Mouse (Mus musculus) left cerebral cortex, adult 2 months (tissue): Measurements from ENCODE around the gene Ntm. TPM values are rescaled to one million over a fixed set of nuclear protein-coding genes. Genes with fewer than 3 reads are reported as not detected.

Experiments
- DNase-seq, 2 experiments: peaks; one replicate each; pipeline ENCODE4 v3.0.0; 2021 to 2022; ENCODE audit warnings: low spot score in 2 of 2, mixed read lengths in 1 of 2; ENCODE audit errors: extremely low spot score in 1 of 2
- H3K27ac ChIP-seq: fragments of 200-600 bp; 2 replicates; pipeline ENCODE4 v1.8.1; 2022
- H3K4me3 ChIP-seq: fragments of 200-600 bp; 2 replicates; pipeline ENCODE4 v1.8.1; 2022
- CTCF ChIP-seq: fragments of 200-600 bp; IDR thresholded peaks from 2 replicates; pipeline ENCODE4 v1.8.1; 2022; ENCODE audit warnings: antibody characterized with exemption, mild to moderate bottlenecking, moderate library complexity
- intact Hi-C: fragments of 180-260 bp; cut with DNase I; formaldehyde crosslinking; loops from one replicate; pipeline ENCODE4 v1.15.1; 2025
- total RNA-seq, 2 experiments: library from RNA; stranded (reverse); gene quantifications; 2 replicates each; pipeline ENCODE4 v1.2.3; 2021

Ntm gene
- total RNA-seq, 2 experiments from 2014 or later, result 288 to 294 TPM

DNA sequence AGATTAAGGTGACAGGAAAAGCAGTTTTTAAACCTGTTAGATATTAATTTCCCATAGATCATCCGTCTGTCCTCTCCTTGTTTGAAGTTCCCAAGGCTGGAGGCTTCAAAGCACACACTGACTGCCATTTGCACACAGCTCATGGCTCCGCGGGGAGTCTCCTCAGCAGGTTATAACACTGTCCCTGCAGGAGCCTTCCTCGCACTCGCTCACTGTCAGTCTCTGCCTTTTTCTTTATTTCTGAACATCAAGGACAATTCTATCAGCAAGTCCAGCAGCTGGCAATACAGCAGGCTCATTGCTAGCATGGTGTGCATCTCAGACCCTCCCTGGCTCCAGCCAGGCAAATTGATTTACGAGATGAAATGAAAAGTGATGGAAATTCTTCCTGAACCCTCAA lies 485.7 kb downstream of the Ntm start:
- intact Hi-C loops, result no loop called here

DNA sequence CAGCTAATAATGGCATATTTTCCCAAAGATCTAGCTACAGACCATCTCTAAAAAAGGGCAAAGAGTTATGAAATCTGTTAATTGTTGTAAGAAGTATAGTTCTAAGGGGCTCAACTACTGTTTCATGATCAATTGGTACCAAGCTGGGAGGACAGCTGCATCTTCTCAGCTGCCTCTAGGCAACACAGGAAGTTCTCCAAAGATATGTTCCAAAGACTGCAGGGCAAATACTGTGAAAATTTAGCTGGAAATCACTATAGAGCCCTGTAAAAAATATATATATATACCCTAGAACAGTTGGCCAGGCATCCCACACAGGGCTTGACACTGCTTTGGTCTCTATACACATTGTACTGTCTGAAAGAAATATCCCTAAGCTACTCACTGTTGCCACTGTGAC lies 489.5 kb downstream of the Ntm start:
- no peak for TF ChIP-seq CTCF
- DNase-seq, result no peak
- intact Hi-C loops, result loop anchor here (2.0 to 5.0 kb wide), 3 partner anchors 57 to 169 kb away; no protein-coding TSS in a partner anchor
- H3K27ac ChIP-seq, result no peak overlapping the region; the same call in 1 of the 2 replicates
- no peak overlapping the region for H3K4me3 ChIP-seq

More for the DNA sequence above, 485.7 kb downstream of the Ntm start:
- DNase-seq, result no peak
- TF ChIP-seq CTCF, result no peak
- Histone ChIP-seq H3K4me3 (no peak overlapping the region), H3K27ac (no peak overlapping the region)

DNA sequence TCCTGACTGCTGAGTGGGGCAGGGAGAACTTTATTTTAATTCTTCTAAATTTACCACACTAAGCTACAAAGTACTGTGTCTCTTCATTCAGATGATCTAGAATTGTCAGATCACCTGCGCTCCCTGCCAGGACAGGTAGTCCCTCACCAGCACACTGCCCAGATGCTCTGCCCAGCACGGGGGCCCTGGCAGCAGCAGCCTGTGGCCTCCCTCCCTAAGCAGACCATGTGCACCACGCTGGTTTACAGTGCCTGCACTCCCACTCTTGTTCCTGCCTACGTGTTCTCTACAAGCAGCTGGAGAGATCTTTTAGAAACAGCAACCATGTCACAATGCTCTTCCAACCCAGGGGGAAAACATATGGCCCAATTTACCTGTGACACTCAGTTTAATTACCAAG lies 490.7 kb downstream of the Ntm start:
- TF ChIP-seq CTCF, result no peak
- Histone ChIP-seq H3K27ac (peak overlapping the region; percentile 79), H3K4me3 (no peak overlapping the region)
- peak; percentile 40 to 60 for DNase-seq
- intact Hi-C loops, result loop anchor here (1.0 to 5.0 kb wide), 4 partner anchors 59 to 170 kb away; no protein-coding TSS in a partner anchor

GRCm38 (mm10) chr9:29464756-29465155 lies 498.2 kb downstream of the Ntm start:
- DNase-seq, result no peak
- Histone ChIP-seq H3K27ac (no peak overlapping the region), H3K4me3 (no peak overlapping the region)
- intact Hi-C loops, result no loop called here
- TF ChIP-seq CTCF, result no peak

DNA sequence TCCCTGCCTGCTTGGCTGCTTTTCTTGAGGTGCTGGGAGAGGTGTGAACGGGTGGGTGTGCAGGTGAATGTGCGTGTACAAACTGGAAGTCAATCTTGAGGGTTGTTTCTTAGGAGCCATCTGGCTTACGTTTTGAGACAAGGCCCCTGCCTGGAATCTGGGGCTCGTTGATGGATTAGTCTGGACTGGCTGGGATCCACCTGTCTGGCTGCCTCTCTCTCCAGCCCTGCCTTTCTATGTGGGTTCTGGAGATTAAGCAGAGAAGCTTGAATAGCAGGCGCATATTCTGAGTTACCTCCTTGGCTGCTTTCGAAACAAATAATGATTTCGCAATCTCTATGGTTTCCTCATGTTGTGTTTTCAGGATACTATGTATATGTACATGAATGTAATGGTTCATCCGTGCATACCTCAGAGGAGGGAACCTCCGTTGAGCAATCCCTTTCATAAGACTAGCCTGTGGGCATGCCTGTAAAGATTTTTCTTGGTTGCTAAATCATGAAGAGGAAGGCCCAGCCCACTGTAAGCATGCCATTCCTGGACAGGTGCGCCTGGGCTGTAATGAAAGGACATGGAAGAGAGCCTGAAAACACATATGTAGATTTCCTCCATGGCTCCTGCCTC lies 499.9 kb downstream of the Ntm start:
- Histone ChIP-seq H3K4me3 (no peak overlapping the region), H3K27ac (no peak overlapping the region)
- no peak for DNase-seq
- no peak for TF ChIP-seq CTCF
- intact Hi-C loops, result no loop called here

DNA sequence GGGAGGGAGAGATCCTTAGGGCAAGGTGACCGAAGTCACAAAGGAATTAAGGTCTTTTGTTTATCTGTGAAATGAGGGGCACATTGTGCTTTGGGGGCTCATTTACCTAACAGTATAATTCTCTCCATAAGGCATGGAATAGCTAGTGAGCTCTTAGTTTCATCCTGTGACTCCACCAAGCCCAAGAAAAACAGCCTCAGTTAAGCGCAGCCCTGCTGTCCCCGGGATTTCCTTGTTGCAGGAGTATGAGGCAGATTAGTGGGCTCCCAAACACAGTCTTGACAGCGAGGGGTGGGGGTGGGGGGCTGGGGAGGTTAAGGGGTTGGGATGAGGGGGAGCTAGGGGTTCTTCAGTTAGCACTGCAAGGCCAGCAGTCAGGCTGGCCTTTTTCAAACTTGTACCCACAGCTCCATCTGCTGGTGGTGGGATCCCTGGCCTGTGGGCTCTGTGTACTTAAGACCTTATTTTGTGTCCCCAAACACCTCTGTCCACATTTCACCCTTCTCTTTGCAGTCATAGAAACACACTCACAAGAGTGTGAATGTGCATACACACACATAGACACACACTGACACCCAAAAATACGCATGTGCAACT lies 504.9 kb downstream of the Ntm start:
- peak; percentile 85 for TF ChIP-seq CTCF
- intact Hi-C loops, result loop anchor here (1.0 to 5.0 kb wide), 5 partner anchors 47 to 1196 kb away; no protein-coding TSS in a partner anchor

DNA sequence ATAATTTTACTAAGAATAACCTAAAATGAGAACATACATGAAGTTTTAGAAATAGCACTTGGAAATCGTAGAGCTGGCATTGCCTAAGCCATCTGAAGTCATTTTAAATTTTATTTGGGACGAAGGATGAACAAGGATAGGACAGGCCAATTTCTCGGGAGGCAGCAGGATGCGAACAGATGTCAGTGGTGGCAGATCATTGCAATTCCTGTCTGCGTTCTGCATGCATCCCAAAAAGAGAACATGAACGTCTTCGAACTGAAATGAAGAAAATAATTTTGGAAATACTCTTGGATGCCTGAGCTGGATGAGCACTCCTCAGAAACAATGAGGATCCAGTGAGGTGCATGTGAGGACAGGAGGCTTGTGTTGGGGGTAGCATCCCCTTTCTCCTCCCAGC lies 506.9 kb downstream of the Ntm start:
- no peak for DNase-seq
- no peak for TF ChIP-seq CTCF
- Histone ChIP-seq H3K27ac (no peak overlapping the region), H3K4me3 (no peak overlapping the region)
- intact Hi-C loops, result loop anchor here (5.0 kb wide), 4 partner anchors 76 to 1194 kb away; no protein-coding TSS in a partner anchor

More for the DNA sequence above, 504.9 kb downstream of the Ntm start:
- DNase-seq, result peak; percentile 68 to 74
- Histone ChIP-seq H3K4me3 (no peak overlapping the region), H3K27ac (no peak overlapping the region)

DNA sequence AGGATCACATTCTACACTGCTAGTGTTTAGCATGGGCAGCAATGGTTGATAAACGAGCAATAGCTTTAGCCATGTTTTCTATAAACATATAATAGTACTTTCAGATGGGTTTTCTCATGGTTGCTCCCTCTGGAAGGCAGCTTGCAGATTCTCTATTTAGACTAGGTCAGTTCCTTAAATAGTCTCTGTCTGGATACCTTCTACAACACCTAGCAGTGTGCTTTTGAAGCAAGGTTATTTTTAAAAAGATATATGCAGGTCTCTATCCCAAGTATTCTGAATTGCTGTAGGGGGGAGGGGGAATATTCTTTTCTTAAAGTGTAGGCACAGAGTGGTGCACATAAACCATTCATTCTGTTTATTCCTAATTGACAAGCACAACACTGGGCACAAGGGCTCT lies 511.7 kb downstream of the Ntm start:
- TF ChIP-seq CTCF, result no peak
- no peak for DNase-seq
- Histone ChIP-seq H3K4me3 (no peak overlapping the region), H3K27ac (no peak overlapping the region)
- intact Hi-C loops, result no loop called here

DNA sequence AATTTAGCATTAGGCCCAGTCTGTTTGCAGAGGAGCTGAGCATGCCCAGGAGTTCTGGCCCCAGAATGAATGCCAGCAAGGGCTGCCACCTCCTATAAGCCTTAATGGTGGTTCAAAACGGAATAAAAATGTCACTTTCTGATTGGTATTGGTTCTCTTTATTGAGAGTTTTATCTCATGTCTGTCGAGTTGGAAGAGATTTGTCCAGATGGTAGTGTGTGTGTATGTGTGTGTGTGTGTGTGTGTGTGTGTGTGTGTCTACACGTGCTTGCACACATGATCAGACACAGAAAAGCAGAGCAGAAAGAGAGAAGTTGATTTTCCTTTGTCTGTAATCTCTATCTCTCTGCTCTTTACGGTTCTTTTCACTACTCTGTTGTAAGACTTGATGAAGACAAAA lies 518.9 kb downstream of the Ntm start:
- no peak overlapping the region for H3K27ac ChIP-seq
- intact Hi-C loops, result no loop called here
- H3K4me3 ChIP-seq, result no peak overlapping the region
- TF ChIP-seq CTCF, result no peak
- no peak for DNase-seq

GRCm38 (mm10) chr9:29439401-29439800 lies 523.5 kb downstream of the Ntm start:
- no peak for TF ChIP-seq CTCF
- intact Hi-C loops, result no loop called here
- DNase-seq, result no peak
- H3K4me3 ChIP-seq, result no peak overlapping the region
- H3K27ac ChIP-seq, result no peak overlapping the region

DNA sequence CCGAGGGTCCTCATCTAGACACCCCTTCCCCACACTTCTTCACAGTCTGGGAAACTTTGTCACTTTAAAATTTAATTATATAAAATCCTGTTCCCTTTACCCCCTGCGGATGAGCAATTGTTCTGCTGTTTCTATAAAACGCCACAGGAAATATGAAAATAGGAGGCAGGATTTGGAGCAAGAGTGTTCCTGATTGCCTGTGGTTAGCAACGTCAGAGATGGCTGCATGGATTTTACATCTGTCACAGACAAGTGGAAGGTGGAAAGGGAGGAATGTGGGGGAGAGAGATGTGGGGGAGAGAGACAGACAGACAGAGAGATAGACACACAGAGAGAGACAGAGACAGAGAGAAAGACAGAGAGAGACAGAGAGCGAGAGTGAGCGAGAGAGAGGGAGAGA lies 528.3 kb downstream of the Ntm start:
- no peak overlapping the region for H3K4me3 ChIP-seq
- H3K27ac ChIP-seq, result peak overlapping the region; percentile 42; the same call in 1 of the 2 replicates
- DNase-seq, result no peak
- intact Hi-C loops, result no loop called here
- TF ChIP-seq CTCF, result no peak

DNA sequence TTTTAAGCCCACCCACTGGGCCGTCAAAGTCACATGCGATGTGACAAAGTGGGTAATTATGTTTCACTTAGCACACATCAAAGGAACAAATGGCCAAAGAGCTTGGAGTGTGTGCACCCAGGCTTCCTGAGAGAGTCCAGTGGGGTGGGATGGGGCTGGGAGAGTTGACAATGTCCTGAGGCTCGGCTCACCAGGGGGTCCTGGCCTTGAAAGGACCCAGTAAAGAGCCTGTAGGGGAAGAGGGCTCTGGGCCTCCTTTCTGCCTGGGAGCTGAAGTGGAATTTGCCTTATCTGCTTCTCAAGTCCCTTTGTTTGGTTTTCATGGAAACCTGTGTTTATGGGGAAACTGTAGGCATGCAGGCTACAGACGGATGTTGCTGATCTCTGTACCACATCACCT lies 529.0 kb downstream of the Ntm start:
- intact Hi-C loops, result no loop called here
- no peak for DNase-seq
- no peak overlapping the region; the same call in 1 of the 2 replicates for H3K27ac ChIP-seq
- no peak for TF ChIP-seq CTCF
- H3K4me3 ChIP-seq, result no peak overlapping the region

GRCm38 (mm10) chr9:29433156-29433555 lies 529.8 kb downstream of the Ntm start:
- intact Hi-C loops, result no loop called here
- no peak for DNase-seq
- no peak overlapping the region for H3K4me3 ChIP-seq

More at GRCm38 (mm10) chr9:29433156-29433555, 529.8 kb downstream of the Ntm start:
- TF ChIP-seq CTCF, result no peak
- no peak overlapping the region for H3K27ac ChIP-seq
